Mouse (Mus musculus) hindbrain, embryonic 15.5 days (tissue): ENCODE measurements at regions not wholly inside any gene's neighbourhood (a gene's known extent, or its start where the extent isn't known, plus 50 kb on each side); places are given as distances from the start of the nearest gene placed in this dataset.

Experiments used
- ATAC-seq: fragments of 200-750 bp; cut with Nextera tagmentation; 2 replicates; pipeline ENCODE4 v1.8.0; 2017; ENCODE audit warnings: low read depth, moderate number of reproducible peaks, moderate TSS enrichment; ENCODE audit not compliant: low FRiP score
- H3K27ac ChIP-seq: fragments of 300-500 bp; sonication (generic); replicated peaks from 2 replicates; pipeline ENCODE4 v1.5.1; 2015; ENCODE audit warnings: mild to moderate bottlenecking, inconsistent platforms
- H3K27me3 ChIP-seq: fragments of 300-500 bp; sonication (generic); 2 replicates; pipeline ENCODE4 v1.6.1; 2015; ENCODE audit warnings: control low read depth, inconsistent platforms
- H3K36me3 ChIP-seq: fragments of 300-500 bp; sonication (generic); 2 replicates; pipeline ENCODE4 v1.6.1; 2015; ENCODE audit warnings: control low read depth, inconsistent platforms
- H3K4me1 ChIP-seq: fragments of 300-500 bp; sonication (generic); replicated peaks from 2 replicates; pipeline ENCODE4 v1.6.1; 2015; ENCODE audit warnings: control low read depth, inconsistent platforms
- H3K4me2 ChIP-seq: fragments of 300-500 bp; sonication (generic); 2 replicates; pipeline ENCODE4 v1.6.1; 2015; ENCODE audit warnings: moderate library complexity, mild to moderate bottlenecking, inconsistent platforms
- H3K4me3 ChIP-seq: fragments of 300-500 bp; sonication (generic); 2 replicates; pipeline ENCODE4 v1.5.1; 2015; ENCODE audit warnings: mild to moderate bottlenecking, inconsistent platforms
- H3K9ac ChIP-seq: fragments of 300-500 bp; sonication (generic); 2 replicates; pipeline ENCODE4 v1.6.1; 2015; ENCODE audit warnings: inconsistent platforms
- H3K9me3 ChIP-seq: fragments of 300-500 bp; sonication (generic); 2 replicates; pipeline ENCODE4 v1.6.1; 2016; ENCODE audit warnings: control low read depth, inconsistent platforms
- WGBS: fragments of 180-500 bp; shearing (Covaris S2); methylation state at CpG from one replicate; pipeline ENCODE4 v1.1.7; 2015; 5-methylcytosine and 5-hydroxymethylcytosine counted together

GRCm38 (mm10) chr17:9328886-9329455 is 92.9 kb upstream of the Gm17728 start:
- Histone ChIP-seq H3K9ac (no peak overlapping the region), H3K4me2 (no peak overlapping the region), H3K36me3 (no peaks in the 10 kb centered on the region), H3K27ac (no peak overlapping the region), H3K27me3 (no peaks in the 10 kb centered on the region), H3K9me3 (no peaks in the 10 kb centered on the region), H3K4me3 (no peak overlapping the region), H3K4me1 (no peaks in the 10 kb centered on the region)
- WGBS: 61% methylated on average over 4 of the region's 4 CpGs
- ATAC-seq: no peak

DNA sequence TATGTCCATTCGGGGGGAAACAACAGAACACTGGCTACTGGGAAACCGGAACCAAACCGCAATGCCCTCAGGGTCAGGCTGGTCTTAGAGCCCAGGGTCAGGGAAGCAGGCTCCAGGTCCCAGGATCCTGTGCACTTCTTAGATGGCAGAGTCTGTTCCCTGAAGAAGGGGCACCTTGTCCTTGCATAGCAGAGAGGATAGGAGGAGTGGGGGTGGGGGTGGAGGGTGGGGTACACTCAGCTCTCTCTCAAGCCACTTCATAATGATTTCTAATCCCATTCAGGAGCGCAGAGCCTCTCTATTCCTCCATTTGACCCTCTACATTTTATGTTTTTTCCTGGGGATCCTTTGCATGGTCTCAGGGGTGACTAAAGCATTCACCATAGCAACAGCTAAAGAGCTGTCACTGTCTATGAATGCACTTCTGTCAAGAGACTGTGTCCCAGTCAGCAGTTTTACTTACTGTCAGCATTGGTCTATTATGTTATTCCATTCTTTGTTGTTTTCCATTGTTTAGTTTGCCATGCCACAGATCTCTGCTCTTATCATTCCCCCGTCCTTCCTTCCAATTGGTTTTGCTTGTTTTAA is 64.2 kb upstream of the Gm17728 start:
- Histone ChIP-seq H3K9me3 (no peaks in the 10 kb centered on the region), H3K9ac (no peak overlapping the region), H3K36me3 (no peaks in the 10 kb centered on the region), H3K4me2 (no peak overlapping the region), H3K4me1 (peaks cover 4% of the 10 kb centered on the region; the same call in 1 of the 2 replicates), H3K4me3 (no peak overlapping the region), H3K27ac (no peak overlapping the region), H3K27me3 (no peaks in the 10 kb centered on the region)
- 46% methylated on average over 5 of the region's 5 CpGs for WGBS
- ATAC-seq: no peak
